Mouse (Mus musculus) forebrain, embryonic 15.5 days (tissue): ENCODE data around the gene Lpcat3. TPM values are rescaled to one million over a fixed set of nuclear protein-coding genes. Genes with fewer than 3 reads are reported as not detected.

Experiments used
- ATAC-seq: fragments of 200-750 bp; cut with Nextera tagmentation; replicated peaks from 2 replicates; pipeline ENCODE4 v1.8.0; 2017; ENCODE audit warnings: mild to moderate bottlenecking, moderate TSS enrichment, moderate library complexity
- H3K27ac ChIP-seq: fragments of 300-500 bp; sonication (generic); replicated peaks from 2 replicates; pipeline ENCODE4 v1.5.1; 2015; ENCODE audit warnings: mild to moderate bottlenecking, inconsistent platforms
- H3K27me3 ChIP-seq: fragments of 300-500 bp; sonication (generic); 2 replicates; pipeline ENCODE4 v1.6.1; 2015; ENCODE audit warnings: inconsistent platforms
- H3K36me3 ChIP-seq: fragments of 300-500 bp; sonication (generic); 2 replicates; pipeline ENCODE4 v1.6.1; 2015; ENCODE audit warnings: mild to moderate bottlenecking, inconsistent platforms
- H3K4me1 ChIP-seq: fragments of 300-500 bp; sonication (generic); 2 replicates; pipeline ENCODE4 v1.6.1; 2015; ENCODE audit warnings: inconsistent platforms
- H3K4me2 ChIP-seq: fragments of 300-500 bp; sonication (generic); replicated peaks from 2 replicates; pipeline ENCODE4 v1.6.1; 2015; ENCODE audit warnings: mild to moderate bottlenecking, inconsistent platforms
- H3K4me3 ChIP-seq: fragments of 300-500 bp; sonication (generic); 2 replicates; pipeline ENCODE4 v1.5.1; 2015; ENCODE audit warnings: mild to moderate bottlenecking, inconsistent platforms
- H3K9ac ChIP-seq: fragments of 300-500 bp; sonication (generic); replicated peaks from 2 replicates; pipeline ENCODE4 v1.6.1; 2015; ENCODE audit warnings: mild to moderate bottlenecking, inconsistent platforms
- H3K9me3 ChIP-seq: fragments of 300-500 bp; sonication (generic); 2 replicates; pipeline ENCODE4 v1.6.1; 2016; ENCODE audit warnings: inconsistent platforms
- WGBS: fragments of 180-500 bp; shearing (Covaris S2); methylation state at CpG from one replicate; pipeline ENCODE4 v1.1.7; 2015; ENCODE audit warnings: mixed read lengths; 5-methylcytosine and 5-hydroxymethylcytosine counted together
- polyA plus RNA-seq: library from polyadenylated mRNA; unstranded; fragments of >200 nt; fragmentation: Nextera tagmentation; extraction: Ambion mirVana; gene quantifications from 2 replicates; pipeline ENCODE4 v1.2.1, GENCODE M21; 2015

The Lpcat3 gene
- polyA plus RNA-seq, 1 experiment from 2014 or later: 34.6 TPM

GRCm38 (mm10) chr6:124717968-124718367, 55.1 kb downstream of the Lpcat3 start:
- H3K9ac ChIP-seq: no peak overlapping the region
- peaks cover 39% of the 10 kb centered on the region for H3K36me3 ChIP-seq
- 81% methylated on average over 13 of the region's 13 CpGs for WGBS
- H3K27me3 ChIP-seq: no peaks in the 10 kb centered on the region
- H3K4me1 ChIP-seq: peaks cover 14% of the 10 kb centered on the region
- H3K4me2 ChIP-seq: no peak overlapping the region
- no peak overlapping the region for H3K27ac ChIP-seq
- no peaks in the 10 kb centered on the region for H3K9me3 ChIP-seq
- no peak for ATAC-seq
- H3K4me3 ChIP-seq: no peak overlapping the region

GRCm38 (mm10) chr6:124718703-124719102, 55.9 kb downstream of the Lpcat3 start:
- no peaks in the 10 kb centered on the region for H3K27me3 ChIP-seq
- WGBS: 57% methylated on average over 16 of the region's 16 CpGs
- H3K9ac ChIP-seq: no peak overlapping the region

GRCm38 (mm10) chr6:124719354-124719978, 56.6 kb downstream of the Lpcat3 start:
- Histone ChIP-seq H3K4me3 (no peak overlapping the region), H3K4me1 (no peaks in the 10 kb centered on the region), H3K9me3 (no peaks in the 10 kb centered on the region), H3K9ac (no peak overlapping the region), H3K36me3 (peaks cover 32% of the 10 kb centered on the region), H3K27ac (no peak overlapping the region), H3K4me2 (no peak overlapping the region), H3K27me3 (no peaks in the 10 kb centered on the region)
- WGBS: 72% methylated on average over 7 of the region's 7 CpGs
- no peak for ATAC-seq

More at GRCm38 (mm10) chr6:124718703-124719102, 55.9 kb downstream of the Lpcat3 start:
- Histone ChIP-seq H3K9me3 (no peaks in the 10 kb centered on the region), H3K4me1 (peaks cover 7% of the 10 kb centered on the region), H3K4me3 (no peak overlapping the region), H3K27ac (no peak overlapping the region), H3K4me2 (no peak overlapping the region), H3K36me3 (peaks cover 39% of the 10 kb centered on the region)
- no peak for ATAC-seq

GRCm38 (mm10) chr6:124720904-124721303, 58.1 kb downstream of the Lpcat3 start:
- peaks cover 19% of the 10 kb centered on the region for H3K36me3 ChIP-seq
- H3K4me2 ChIP-seq: no peak overlapping the region
- H3K4me3 ChIP-seq: no peak overlapping the region
- H3K27ac ChIP-seq: no peak overlapping the region
- no peak for ATAC-seq
- no peaks in the 10 kb centered on the region for H3K4me1 ChIP-seq
- H3K27me3 ChIP-seq: no peaks in the 10 kb centered on the region
- H3K9ac ChIP-seq: no peak overlapping the region
- H3K9me3 ChIP-seq: no peaks in the 10 kb centered on the region
- 52% methylated on average over 11 of the region's 11 CpGs for WGBS

- no peak overlapping the region for H3K27ac ChIP-seq
- no peaks in the 10 kb centered on the region for H3K9me3 ChIP-seq
- no peak overlapping the region for H3K4me3 ChIP-seq
- H3K4me1 ChIP-seq: no peaks in the 10 kb centered on the region
- H3K36me3 ChIP-seq: no peaks in the 10 kb centered on the region
- ATAC-seq: no peak
- no peaks in the 10 kb centered on the region for H3K27me3 ChIP-seq
- H3K9ac ChIP-seq: no peak overlapping the region
- 84% methylated on average over 6 of the region's 6 CpGs for WGBS
- H3K4me2 ChIP-seq: no peak overlapping the region
Measured at GRCm38 (mm10) chr6:124722876-124723473, 60.1 kb downstream of the Lpcat3 start.

GRCm38 (mm10) chr6:124723541-124723940, 60.7 kb downstream of the Lpcat3 start:
- Histone ChIP-seq H3K27me3 (no peaks in the 10 kb centered on the region), H3K4me1 (no peaks in the 10 kb centered on the region), H3K9ac (no peak overlapping the region), H3K36me3 (no peaks in the 10 kb centered on the region), H3K4me2 (no peak overlapping the region), H3K27ac (no peak overlapping the region), H3K4me3 (no peak overlapping the region), H3K9me3 (no peaks in the 10 kb centered on the region)
- 85% methylated on average over 8 of the region's 8 CpGs for WGBS
- ATAC-seq: no peak

- no peak for ATAC-seq
- Histone ChIP-seq H3K9ac (no peak overlapping the region), H3K4me1 (no peaks in the 10 kb centered on the region), H3K4me2 (no peak overlapping the region), H3K27ac (no peak overlapping the region), H3K9me3 (no peaks in the 10 kb centered on the region), H3K4me3 (no peak overlapping the region), H3K36me3 (no peaks in the 10 kb centered on the region), H3K27me3 (no peaks in the 10 kb centered on the region)
- 90% methylated on average over 10 of the region's 10 CpGs for WGBS
Measured at GRCm38 (mm10) chr6:124724472-124724871, 61.6 kb downstream of the Lpcat3 start.

GRCm38 (mm10) chr6:124728621-124729020, 65.8 kb downstream of the Lpcat3 start:
- Histone ChIP-seq H3K27me3 (no peaks in the 10 kb centered on the region), H3K27ac (no peak overlapping the region), H3K4me1 (no peaks in the 10 kb centered on the region), H3K4me2 (no peak overlapping the region), H3K4me3 (no peak overlapping the region), H3K36me3 (no peaks in the 10 kb centered on the region), H3K9me3 (no peaks in the 10 kb centered on the region), H3K9ac (no peak overlapping the region)
- WGBS: 88% methylated on average over 10 of the region's 10 CpGs
- ATAC-seq: no peak

- Histone ChIP-seq H3K27me3 (no peaks in the 10 kb centered on the region), H3K9ac (no peak overlapping the region), H3K4me1 (no peaks in the 10 kb centered on the region), H3K4me3 (no peak overlapping the region), H3K4me2 (no peak overlapping the region), H3K27ac (no peak overlapping the region), H3K36me3 (no peaks in the 10 kb centered on the region), H3K9me3 (no peaks in the 10 kb centered on the region)
- ATAC-seq: no peak
- 90% methylated on average over 8 of the region's 8 CpGs for WGBS
Measured at GRCm38 (mm10) chr6:124729850-124730705, 67.3 kb downstream of the Lpcat3 start.

- ATAC-seq: no peak
- Histone ChIP-seq H3K4me3 (no peak overlapping the region), H3K4me1 (no peaks in the 10 kb centered on the region), H3K27ac (no peak overlapping the region), H3K4me2 (no peak overlapping the region), H3K9me3 (no peaks in the 10 kb centered on the region), H3K9ac (no peak overlapping the region), H3K27me3 (no peaks in the 10 kb centered on the region), H3K36me3 (no peaks in the 10 kb centered on the region)
- 86% methylated on average over 7 of the region's 7 CpGs for WGBS
Measured at GRCm38 (mm10) chr6:124731038-124731437, 68.2 kb downstream of the Lpcat3 start.

GRCm38 (mm10) chr6:124732476-124733370, 69.9 kb downstream of the Lpcat3 start:
- WGBS: 58% methylated on average over 19 of the region's 19 CpGs
- Histone ChIP-seq H3K36me3 (no peaks in the 10 kb centered on the region), H3K4me3 (no peak overlapping the region), H3K9me3 (no peaks in the 10 kb centered on the region), H3K4me1 (no peaks in the 10 kb centered on the region), H3K27me3 (no peaks in the 10 kb centered on the region), H3K4me2 (no peak overlapping the region), H3K9ac (no peak overlapping the region), H3K27ac (no peak overlapping the region)
- ATAC-seq: no peak
